Mouse (Mus musculus) hindbrain, postnatal 0 days (tissue): ENCODE measurements around the gene Cables2. TPM values are rescaled to one million over a fixed set of nuclear protein-coding genes. Genes with fewer than 3 reads are reported as not detected.

ENCODE experiments used
- ATAC-seq: fragments of 200-750 bp; cut with Nextera tagmentation; 2 replicates; pipeline ENCODE4 v1.8.0; 2017; ENCODE audit warnings: mild to moderate bottlenecking, moderate TSS enrichment, moderate library complexity
- DNase-seq: peaks from one replicate; pipeline ENCODE4 v3.0.0-alpha.2; 2015; ENCODE audit warnings: low spot score
- H3K27ac ChIP-seq: fragments of 300-500 bp; sonication (generic); 2 replicates; pipeline ENCODE4 v1.5.1; 2014; ENCODE audit warnings: mild to moderate bottlenecking
- H3K27me3 ChIP-seq: fragments of 300-500 bp; sonication (generic); 2 replicates; pipeline ENCODE4 v1.6.1; 2014; ENCODE audit warnings: low read length, mixed read lengths; ENCODE audit not compliant: insufficient read depth
- H3K36me3 ChIP-seq: fragments of 300-500 bp; sonication (generic); 2 replicates; pipeline ENCODE4 v1.6.1; 2014; ENCODE audit warnings: low read length, mixed read lengths; ENCODE audit not compliant: insufficient read depth
- H3K4me1 ChIP-seq: fragments of 300-500 bp; sonication (generic); 2 replicates; pipeline ENCODE4 v1.6.1; 2014; ENCODE audit warnings: antibody characterized with exemption, low read length, mixed read lengths; ENCODE audit not compliant: insufficient read depth
- H3K4me2 ChIP-seq: fragments of 300-500 bp; sonication (generic); 2 replicates; pipeline ENCODE4 v1.6.1; 2014; ENCODE audit warnings: low read depth, mild to moderate bottlenecking, low read length, moderate library complexity, mixed read lengths
- H3K4me3 ChIP-seq: fragments of 300-500 bp; sonication (generic); 2 replicates; pipeline ENCODE4 v1.5.1; 2014; ENCODE audit warnings: low read length
- H3K9ac ChIP-seq: fragments of 300-500 bp; sonication (generic); replicated peaks from 2 replicates; pipeline ENCODE4 v1.6.1; 2014; ENCODE audit warnings: mild to moderate bottlenecking, low read length, moderate library complexity, mixed read lengths
- H3K9me3 ChIP-seq: fragments of 300-500 bp; sonication (generic); 2 replicates; pipeline ENCODE4 v1.6.1; 2016; ENCODE audit warnings: low read length, mixed read lengths
- CTCF ChIP-seq: IDR thresholded peaks from 2 replicates; pipeline ENCODE4 v1.5.1; 2016; ENCODE audit warnings: antibody characterized with exemption, control low read depth, low read depth
- WGBS: fragments of 180-500 bp; shearing (Covaris S2); extraction: QIAGEN DNeasy Blood & Tissue Kit; methylation state at CpG from one replicate; pipeline ENCODE4 v1.1.7; 2014; 5-methylcytosine and 5-hydroxymethylcytosine counted together
- polyA plus RNA-seq: library from polyadenylated mRNA; unstranded; fragments of >200 nt; fragmentation: Nextera tagmentation; extraction: Ambion mirVana; gene quantifications from 2 replicates; pipeline ENCODE4 v1.2.1, GENCODE M21; 2015
- total RNA-seq: library from RNA; depleted of rRNA; stranded (reverse); fragments of >200 nt; gene quantifications from 2 replicates; pipeline ENCODE4 v1.2.3, GENCODE M21; 2014

Gene Cables2
- total and polyA plus RNA-seq, 2 experiments from 2014 or later: 26.4 to 60.5 TPM

DNA sequence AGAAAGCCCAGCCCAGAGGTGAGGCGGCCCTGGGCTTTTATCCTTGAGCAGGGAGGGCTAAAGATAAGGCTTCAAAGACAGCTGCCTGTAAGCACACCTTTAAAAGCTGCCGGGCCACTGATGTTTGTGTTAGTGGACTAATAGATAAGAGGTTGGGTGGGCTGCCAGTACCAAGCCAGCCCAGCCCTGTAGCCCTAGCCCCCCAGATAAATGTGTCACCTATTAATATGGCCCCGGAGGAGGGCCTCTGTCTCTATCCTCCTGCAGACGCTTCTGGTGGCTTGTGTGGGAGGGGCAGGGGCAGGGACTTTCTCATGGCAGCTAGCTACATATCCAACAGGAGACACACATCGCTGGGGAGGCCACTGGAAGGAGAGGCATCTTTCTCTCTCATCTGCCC lies 27.5 kb upstream of the Cables2 start:
- Histone ChIP-seq H3K4me2 (no peak overlapping the region), H3K27me3 (no peaks in the 10 kb centered on the region), H3K27ac (no peak overlapping the region), H3K4me1 (no peaks in the 10 kb centered on the region), H3K9me3 (0 out of 2 replicates have a peak, but pooled peaks cover 6% of the 10 kb centered on the region), H3K36me3 (no peaks in the 10 kb centered on the region), H3K4me3 (no peak overlapping the region), H3K9ac (no peak overlapping the region)
- TF ChIP-seq CTCF: no peak
- WGBS: 60% methylated on average over 5 of the region's 5 CpGs
- ATAC-seq: no peak
- no peak for DNase-seq

- WGBS: 71% methylated on average over 2 of the region's 2 CpGs
- no peaks in the 10 kb centered on the region for H3K4me1 ChIP-seq
- ATAC-seq (no peak), DNase-seq (no peak)
- no peak for TF ChIP-seq CTCF
- no peak overlapping the region for H3K27ac ChIP-seq
- H3K27me3 ChIP-seq: no peaks in the 10 kb centered on the region
- H3K4me2 ChIP-seq: no peak overlapping the region
- H3K9ac ChIP-seq: no peak overlapping the region
- 0 out of 2 replicates have a peak, but pooled peaks cover 6% of the 10 kb centered on the region for H3K9me3 ChIP-seq
- H3K4me3 ChIP-seq: no peak overlapping the region
- H3K36me3 ChIP-seq: no peaks in the 10 kb centered on the region
These were observed 27.0 kb upstream of the Cables2 start for GRCm38 (mm10) chr2:180300252-180300651.

DNA sequence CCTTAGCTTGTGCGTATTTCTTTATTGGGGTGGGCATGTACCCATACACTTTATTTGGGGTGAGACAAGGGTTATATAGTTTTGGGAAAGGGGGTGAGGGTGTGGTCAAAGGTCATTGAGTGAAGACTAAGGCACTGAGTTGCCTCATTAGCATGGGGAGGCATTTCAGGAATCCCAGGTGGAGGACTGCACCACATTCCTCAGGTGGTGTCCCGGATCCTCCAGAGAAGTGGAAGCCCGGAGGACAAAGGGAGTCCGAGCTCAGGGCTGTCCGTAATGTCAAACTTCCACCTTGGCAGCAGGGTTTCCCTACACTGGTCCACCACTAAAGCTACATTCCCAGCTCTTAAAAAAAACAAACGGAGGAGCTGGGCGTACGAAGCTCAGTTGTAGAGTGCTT lies 19.6 kb upstream of the Cables2 start:
- no peak for TF ChIP-seq CTCF
- Histone ChIP-seq H3K4me3 (no peak overlapping the region), H3K4me2 (no peak overlapping the region), H3K27ac (no peak overlapping the region), H3K36me3 (no peaks in the 10 kb centered on the region), H3K27me3 (no peaks in the 10 kb centered on the region), H3K4me1 (no peaks in the 10 kb centered on the region), H3K9ac (no peak overlapping the region), H3K9me3 (no peaks in the 10 kb centered on the region)
- ATAC-seq (no peak), DNase-seq (no peak)
- WGBS: 68% methylated on average over 8 of the region's 8 CpGs

GRCm38 (mm10) chr2:180292026-180292425 lies 18.7 kb upstream of the Cables2 start:
- no peak overlapping the region for H3K4me2 ChIP-seq
- TF ChIP-seq CTCF: no peak
- no peak overlapping the region for H3K9ac ChIP-seq
- H3K4me3 ChIP-seq: no peak overlapping the region
- no peak overlapping the region for H3K27ac ChIP-seq
- no peaks in the 10 kb centered on the region for H3K27me3 ChIP-seq
- no peak for ATAC-seq
- H3K9me3 ChIP-seq: no peaks in the 10 kb centered on the region
- no peaks in the 10 kb centered on the region for H3K36me3 ChIP-seq
- 71% methylated on average over 4 of the region's 4 CpGs for WGBS
- DNase-seq: no peak
- no peaks in the 10 kb centered on the region for H3K4me1 ChIP-seq

- Histone ChIP-seq H3K4me3 (no peak overlapping the region), H3K27me3 (no peaks in the 10 kb centered on the region), H3K4me2 (no peak overlapping the region), H3K4me1 (no peaks in the 10 kb centered on the region), H3K36me3 (no peaks in the 10 kb centered on the region), H3K9ac (no peak overlapping the region), H3K27ac (no peak overlapping the region), H3K9me3 (no peaks in the 10 kb centered on the region)
- ATAC-seq: no peak
- DNase-seq: no peak
- 76% methylated on average over 5 of the region's 5 CpGs for WGBS
- TF ChIP-seq CTCF: no peak
These were observed 18.3 kb upstream of the Cables2 start for GRCm38 (mm10) chr2:180291566-180291965.

GRCm38 (mm10) chr2:180290503-180290902 lies 17.2 kb upstream of the Cables2 start:
- no peak overlapping the region for H3K4me3 ChIP-seq
- no peaks in the 10 kb centered on the region for H3K4me1 ChIP-seq
- TF ChIP-seq CTCF: no peak
- H3K27me3 ChIP-seq: no peaks in the 10 kb centered on the region
- no peak for DNase-seq
- no peak overlapping the region for H3K27ac ChIP-seq
- 66% methylated on average over 6 of the region's 6 CpGs for WGBS
- no peaks in the 10 kb centered on the region for H3K36me3 ChIP-seq
- no peaks in the 10 kb centered on the region for H3K9me3 ChIP-seq
- H3K9ac ChIP-seq: no peak overlapping the region
- ATAC-seq: no peak
- no peak overlapping the region for H3K4me2 ChIP-seq

DNA sequence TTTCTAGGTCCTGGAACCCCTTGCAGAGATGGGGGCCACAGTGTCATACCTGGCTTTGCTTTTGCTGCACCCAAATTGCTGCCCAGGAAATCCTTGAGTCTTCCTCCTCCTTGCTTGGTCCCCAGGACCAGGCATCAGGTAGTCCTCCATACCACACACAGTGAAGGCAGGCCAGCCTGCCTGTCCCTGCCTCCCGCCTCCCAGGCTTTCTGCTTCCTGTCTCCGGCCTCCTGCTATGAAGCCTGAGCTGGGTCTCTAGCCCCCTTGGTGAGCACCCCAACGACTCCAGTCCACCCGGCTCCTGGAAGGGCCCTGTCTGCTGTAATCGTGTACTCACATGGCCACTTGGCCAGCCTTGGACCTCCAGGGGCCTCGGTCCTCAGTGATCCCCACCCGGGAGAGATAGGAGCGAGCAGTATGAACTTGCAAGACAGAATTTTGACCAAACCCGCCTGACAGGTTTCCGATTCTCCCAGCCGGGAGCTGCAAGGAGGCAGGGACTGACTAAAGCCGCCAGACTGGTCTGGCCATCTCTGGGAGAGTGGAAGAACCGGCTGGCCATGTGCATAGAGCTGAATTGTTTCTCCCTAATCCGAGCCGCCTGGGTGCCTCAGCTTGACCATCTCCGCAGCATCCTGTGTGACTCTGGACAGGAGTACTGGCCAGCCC lies 16.3 kb upstream of the Cables2 start, which contains the start of gene Rbbp8nl:
TSS of gene Rbbp8nl (minus strand) at position 440 of the 669 bp plus-strand sequence.
- no peaks in the 10 kb centered on the region for H3K9me3 ChIP-seq
- no peak within 1 kb of the TSS for H3K27ac ChIP-seq
- H3K4me3 ChIP-seq: no peak within 1 kb of the TSS
- no peak within 1 kb of the TSS for H3K4me2 ChIP-seq
- ATAC-seq (no peak), DNase-seq (no peak)
- WGBS: 52% methylated on average over 16 of the region's 16 CpGs
- H3K4me1 ChIP-seq: no peaks in the 10 kb centered on the region
- H3K9ac ChIP-seq: no peak within 1 kb of the TSS
- no peaks in the 10 kb centered on the region for H3K27me3 ChIP-seq
- TF ChIP-seq CTCF: no peak
- H3K36me3 ChIP-seq: no peaks in the 10 kb centered on the region
